Mouse (Mus musculus) liver, postnatal 0 days (tissue): ENCODE measurements around the gene Per1.

Source experiments
- CTCF ChIP-seq: sonication (generic); IDR thresholded peaks from 2 replicates; pipeline ENCODE4 v1.5.1; 2016; ENCODE audit warnings: antibody characterized with exemption, low read depth
- EP300 ChIP-seq: IDR thresholded peaks from 2 replicates; pipeline ENCODE4 v1.6.1; 2016; ENCODE audit warnings: antibody characterized with exemption, low read depth, mild to moderate bottlenecking

DNA sequence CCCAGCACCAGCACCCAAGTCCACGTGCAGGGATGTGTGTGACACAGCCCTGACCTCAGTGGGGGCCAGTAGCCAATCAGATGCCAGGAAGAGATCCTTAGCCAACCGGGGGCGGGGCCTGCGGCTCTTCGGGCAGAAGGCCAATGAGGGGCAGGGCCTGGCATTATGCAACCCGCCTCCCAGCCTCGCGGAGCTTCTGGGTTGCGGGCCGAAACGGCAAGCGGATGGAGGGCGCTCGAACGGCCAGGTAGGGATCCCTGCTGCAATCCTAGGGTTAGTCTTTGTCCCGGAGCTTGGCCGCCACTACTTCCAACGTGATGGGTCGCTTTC, 3.7 kb downstream of the Per1 start:
- TF ChIP-seq CTCF: no peak
- TF ChIP-seq EP300: no peak; the same call in 1 of the 2 replicates
